Mouse (Mus musculus) thymus, adult 18-20 months (tissue): Measurements from ENCODE around the gene Ubxn10.
A peak's percentile ranks its signal among the peaks of the same experiment; 100 is the strongest.

Experiments
- DNase-seq, 2 experiments: peaks; one replicate each; pipeline ENCODE4 v3.0.0; 2022; ENCODE audit warnings: mixed read lengths in 2 of 2

The Ubxn10 gene

GRCm38 (mm10) chr4:138737031-138737430, at the start of gene Ubxn10:
Gene Ubxn10 (minus strand): TSS chr4:138737167.
- no peak for DNase-seq

GRCm38 (mm10) chr4:138786141-138786540, 49.2 kb upstream of the Ubxn10 start:
- no peak for DNase-seq

- DNase-seq = no peak
These were observed 48.8 kb upstream of the Ubxn10 start for GRCm38 (mm10) chr4:138785721-138786120.

GRCm38 (mm10) chr4:138782098-138782497, 45.1 kb upstream of the Ubxn10 start:
- no peak for DNase-seq

- no peak for DNase-seq
These were observed 43.3 kb upstream of the Ubxn10 start for GRCm38 (mm10) chr4:138780300-138780699.

GRCm38 (mm10) chr4:138777417-138778407, 40.7 kb upstream of the Ubxn10 start:
- no peak for DNase-seq

GRCm38 (mm10) chr4:138775435-138775834, 38.5 kb upstream of the Ubxn10 start, which contains the start of gene Pla2g2d:
Gene Pla2g2d (plus strand): TSS chr4:138775735.
- no peak for DNase-seq

GRCm38 (mm10) chr4:138772386-138772785, 35.4 kb upstream of the Ubxn10 start:
- no peak for DNase-seq

- DNase-seq = no peak
These were observed 35.0 kb upstream of the Ubxn10 start for GRCm38 (mm10) chr4:138771970-138772369.

GRCm38 (mm10) chr4:138762266-138762665, 25.3 kb upstream of the Ubxn10 start:
- DNase-seq = no peak

GRCm38 (mm10) chr4:138757416-138757815, 20.4 kb upstream of the Ubxn10 start, which contains the start of gene Pla2g2f:
Gene Pla2g2f (minus strand): TSS chr4:138757626.
- DNase-seq = no peak

GRCm38 (mm10) chr4:138755983-138756382, 19.0 kb upstream of the Ubxn10 start:
- DNase-seq = no peak

- DNase-seq = no peak
These were observed 18.5 kb upstream of the Ubxn10 start for GRCm38 (mm10) chr4:138755439-138755838.

- no peak for DNase-seq
These were observed 17.5 kb upstream of the Ubxn10 start for GRCm38 (mm10) chr4:138754432-138754831.

GRCm38 (mm10) chr4:138753608-138754007, 16.6 kb upstream of the Ubxn10 start:
- DNase-seq = no peak

- DNase-seq = no peak
These were observed 15.6 kb upstream of the Ubxn10 start for GRCm38 (mm10) chr4:138752603-138753002.

GRCm38 (mm10) chr4:138748369-138749072, 11.6 kb upstream of the Ubxn10 start:
- no peak for DNase-seq

- peak in 1 of 2 experiments; percentile 19 for DNase-seq
These were observed 10.9 kb upstream of the Ubxn10 start for GRCm38 (mm10) chr4:138747851-138748250.

GRCm38 (mm10) chr4:138746866-138747265, 9.9 kb upstream of the Ubxn10 start:
- DNase-seq = no peak

- no peak for DNase-seq
These were observed 8.9 kb upstream of the Ubxn10 start for GRCm38 (mm10) chr4:138745884-138746283.

- no peak for DNase-seq
These were observed 2.3 kb upstream of the Ubxn10 start for GRCm38 (mm10) chr4:138739136-138739851.

- no peak for DNase-seq
These were observed 2.1 kb downstream of the Ubxn10 start for GRCm38 (mm10) chr4:138734863-138735262.

GRCm38 (mm10) chr4:138734105-138734504, 2.9 kb downstream of the Ubxn10 start:
- no peak for DNase-seq
